Mouse (Mus musculus) T-helper 2 cell (primary cell): ENCODE data around the gene Klhl25.

ENCODE experiments used
- in situ Hi-C: fragments of 300-600 bp; cut with MboI, MseI; formaldehyde crosslinking; loops from one replicate; pipeline ENCODE4 v1.15.1; 2025; ENCODE audit warnings: high pct_unique_total_duplicates

Klhl25 gene

DNA sequence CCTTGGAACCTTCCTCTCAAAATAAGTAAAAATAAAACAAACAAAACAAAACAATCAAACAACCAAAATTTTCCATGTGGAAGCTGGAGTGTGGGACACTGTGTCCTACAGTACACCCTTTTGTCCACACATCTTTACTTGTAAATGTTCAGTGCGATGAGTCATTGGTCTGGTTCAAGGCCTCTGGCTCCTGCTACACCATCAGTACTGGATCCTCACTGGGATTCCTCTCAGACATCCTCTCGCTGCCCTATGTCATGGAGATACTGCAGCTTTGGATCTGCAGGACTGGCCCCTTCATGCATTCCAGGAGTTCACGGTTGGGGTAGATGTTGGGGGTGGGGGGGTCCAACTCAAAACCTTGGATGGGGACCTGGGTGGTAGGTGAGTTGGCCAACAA, 5.8 kb upstream of the Klhl25 start:
- in situ Hi-C loops: no loop called here

DNA sequence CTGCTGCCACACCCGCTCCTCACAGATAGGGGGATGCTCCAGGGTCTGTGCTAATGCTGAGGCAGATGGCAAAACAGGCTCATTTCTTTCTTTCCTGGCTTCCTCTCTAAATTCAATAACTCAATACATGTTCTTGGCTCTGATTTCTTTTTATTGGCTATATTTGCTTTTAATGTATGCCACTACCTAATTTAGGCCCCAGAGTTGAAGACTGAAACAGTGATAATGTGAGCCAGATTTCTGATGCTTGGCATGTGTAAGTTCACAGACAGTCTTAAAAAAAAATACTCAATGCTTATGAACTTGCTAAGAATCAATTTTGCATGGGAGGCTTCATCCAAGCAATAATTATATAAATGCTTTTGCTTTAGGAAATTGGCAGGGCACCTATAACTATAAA, 2.2 kb upstream of the Klhl25 start:
- in situ Hi-C loops: no loop called here

DNA sequence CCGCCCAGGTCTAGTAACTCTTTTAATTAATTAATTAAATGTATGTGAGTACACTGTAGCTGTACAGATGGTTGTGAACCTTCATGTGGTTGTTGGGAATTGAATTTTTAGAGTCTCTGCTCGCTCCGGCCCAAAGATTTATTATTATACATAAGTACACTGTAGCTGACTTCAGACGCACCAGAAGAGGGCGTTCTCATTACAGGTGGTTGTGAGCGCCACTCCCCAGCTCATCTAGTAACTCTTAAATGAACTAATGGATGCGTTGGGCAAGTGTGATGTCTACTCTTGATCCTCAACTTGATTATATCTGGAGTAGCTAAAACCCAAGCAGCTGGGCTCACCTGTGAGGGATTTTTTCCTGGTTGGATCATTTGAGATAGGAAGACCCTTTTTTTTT, 1.2 kb upstream of the Klhl25 start:
- in situ Hi-C loops: no loop called here

DNA sequence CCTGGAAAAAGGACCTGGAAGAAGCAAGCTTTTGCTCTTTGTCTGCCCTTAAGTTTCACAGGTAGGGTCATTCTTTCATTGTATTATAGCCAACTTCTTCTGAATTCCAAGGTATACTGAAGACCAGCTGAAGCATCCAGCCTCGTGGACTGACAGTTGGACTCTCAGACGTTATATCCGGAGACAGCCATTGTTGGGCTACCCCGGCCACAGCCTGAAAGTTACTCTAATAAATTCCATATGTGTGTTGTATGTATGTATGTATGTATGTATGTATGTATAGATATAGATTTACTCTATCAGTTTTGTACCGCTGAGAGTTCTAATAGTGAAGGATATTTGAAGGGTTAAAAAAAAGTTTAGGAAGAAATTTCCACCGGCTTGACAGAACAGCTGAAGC, 621 bp upstream of the Klhl25 start:
- in situ Hi-C loops: no loop called here

DNA sequence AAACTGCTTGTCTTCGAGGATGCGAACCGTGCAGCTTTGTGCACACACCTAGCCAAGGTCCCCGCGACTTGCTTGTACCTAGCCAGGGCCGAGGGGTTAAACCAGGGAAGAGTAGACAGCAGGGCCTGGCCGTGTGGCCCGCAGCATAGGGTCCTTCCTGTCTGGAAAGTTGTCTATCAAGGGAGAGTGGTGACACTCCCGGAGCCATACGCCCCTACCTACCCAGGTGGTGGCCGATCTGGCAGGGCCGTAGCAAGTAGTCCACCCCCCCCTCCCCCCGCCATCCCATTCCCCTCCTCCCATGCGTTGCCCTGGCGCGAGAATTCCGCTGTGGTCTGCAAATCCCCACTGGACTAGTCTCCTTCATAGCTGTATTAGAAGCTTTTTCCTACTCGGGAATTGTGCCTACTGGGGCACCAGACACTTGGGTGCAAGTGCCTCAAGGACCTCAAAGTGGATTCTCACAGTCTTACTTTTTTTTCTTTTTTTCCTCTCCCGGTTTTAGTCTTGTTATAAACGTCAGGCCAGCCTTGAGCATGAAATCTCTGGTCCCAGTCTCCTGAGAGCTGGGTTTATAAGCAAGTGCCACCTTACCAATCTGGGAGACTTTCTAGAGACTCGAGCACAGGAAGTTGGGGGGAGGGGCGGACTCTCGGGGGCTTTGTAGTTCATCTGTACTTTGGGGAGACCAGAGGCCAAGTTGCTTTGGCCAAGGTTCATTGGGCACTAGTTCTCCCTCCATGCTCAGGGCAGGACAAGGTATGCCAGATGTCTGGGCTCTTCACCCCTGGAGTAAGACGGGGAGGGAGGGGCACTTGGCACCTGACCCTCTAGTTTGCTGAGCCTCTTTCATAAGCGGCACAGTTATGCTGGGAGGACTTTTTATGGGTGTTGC, 913 bp downstream of the Klhl25 start:
- in situ Hi-C loops: no loop called here

DNA sequence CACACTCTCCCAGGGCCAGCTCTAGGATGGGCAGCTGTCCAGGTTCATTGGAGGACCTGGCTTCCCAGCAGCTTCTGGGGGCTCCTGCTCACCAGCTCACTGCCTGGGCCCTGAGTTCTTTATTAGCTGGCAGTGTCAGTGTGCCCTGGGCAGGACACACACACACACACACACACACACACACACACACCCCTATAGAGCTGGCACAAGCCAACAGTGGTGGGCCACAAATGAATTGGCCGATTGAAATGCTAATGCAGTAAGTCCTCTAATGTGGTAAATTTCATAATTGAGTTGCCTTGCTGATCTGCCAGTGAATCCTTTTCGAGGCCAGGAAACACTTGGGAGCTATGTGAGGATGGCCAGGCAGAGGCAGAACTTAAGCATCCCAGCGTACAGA, 2.3 kb downstream of the Klhl25 start:
- in situ Hi-C loops: loop anchor here (25.0 kb wide), 1 partner anchor 713 kb away; no protein-coding TSS in a partner anchor

DNA sequence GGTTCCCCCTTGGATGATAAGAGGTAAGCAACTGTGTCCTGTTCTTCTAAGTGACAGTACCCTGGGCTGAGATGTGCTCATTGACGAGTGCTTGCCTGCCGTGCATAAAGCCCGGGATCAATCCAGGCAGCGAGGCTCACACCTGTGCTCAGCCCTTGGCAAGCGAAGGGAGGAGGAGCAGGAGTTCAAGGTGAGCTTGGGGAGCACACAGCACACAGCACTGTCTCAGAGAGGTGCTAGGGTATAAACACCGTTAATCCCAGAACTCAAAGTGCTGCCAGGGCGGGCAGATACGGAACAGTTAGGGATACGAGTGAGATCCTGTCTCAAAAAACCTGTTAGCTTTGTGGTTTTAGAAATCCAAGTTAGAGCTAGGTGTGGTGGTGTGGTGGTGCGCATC, 3.2 kb downstream of the Klhl25 start:
- in situ Hi-C loops: loop anchor here (25.0 kb wide), 1 partner anchor 714 kb away; no protein-coding TSS in a partner anchor

DNA sequence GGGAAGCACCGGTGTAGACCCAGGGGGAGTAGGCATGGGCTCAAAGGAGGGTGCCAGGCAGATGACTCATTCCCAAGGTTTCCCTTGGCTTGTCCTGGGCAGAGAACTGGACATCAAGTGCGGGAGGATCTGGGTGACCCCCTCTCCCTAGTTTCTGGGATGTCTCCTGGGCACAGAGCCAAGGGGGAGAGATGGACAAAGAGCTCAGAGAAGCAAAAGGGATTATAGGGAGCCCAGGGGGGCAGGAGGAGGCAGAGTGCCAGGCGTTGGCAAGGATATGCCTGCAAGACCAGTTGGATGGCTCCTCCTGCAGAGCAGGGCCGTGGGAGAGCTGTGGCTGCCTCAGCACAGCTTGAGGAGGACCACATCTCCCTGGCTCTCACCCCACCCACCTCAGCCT, 4.3 kb downstream of the Klhl25 start:
- in situ Hi-C loops: loop anchor here (25.0 kb wide), 1 partner anchor 715 kb away; no protein-coding TSS in a partner anchor

DNA sequence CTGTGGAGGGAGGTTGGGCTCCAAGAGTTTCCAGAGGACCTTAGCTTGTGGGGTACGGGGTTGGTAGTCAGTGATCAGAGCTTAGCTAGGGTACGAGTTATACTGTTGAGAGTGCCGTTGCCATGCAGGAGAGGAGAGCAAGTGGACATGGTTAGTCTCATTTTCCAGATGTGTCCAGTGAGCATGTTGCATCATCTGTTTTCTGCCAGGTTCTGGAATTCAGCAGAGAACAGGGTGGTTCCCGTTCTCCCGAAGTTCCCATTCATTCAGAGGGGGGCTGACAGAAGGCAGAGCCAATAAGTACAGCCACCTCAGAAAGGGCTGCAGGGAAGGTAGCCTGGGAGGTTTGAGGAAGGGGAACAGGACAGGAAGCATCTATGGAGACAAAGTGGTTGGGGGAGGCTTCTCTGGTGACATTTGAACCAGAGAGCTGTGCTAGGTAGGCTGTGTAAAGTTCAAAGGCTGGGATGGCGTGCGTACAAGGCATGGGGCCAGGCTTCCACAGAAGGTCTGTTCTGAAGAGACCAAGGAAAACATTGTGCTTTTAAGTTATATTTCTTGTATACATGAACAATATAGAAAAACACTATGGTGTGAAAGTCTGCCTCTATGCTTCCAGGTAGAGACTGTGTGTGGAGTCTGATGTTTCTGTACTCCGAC, 5.2 kb downstream of the Klhl25 start:
- in situ Hi-C loops: loop anchor here (25.0 kb wide), 1 partner anchor 716 kb away; no protein-coding TSS in a partner anchor

DNA sequence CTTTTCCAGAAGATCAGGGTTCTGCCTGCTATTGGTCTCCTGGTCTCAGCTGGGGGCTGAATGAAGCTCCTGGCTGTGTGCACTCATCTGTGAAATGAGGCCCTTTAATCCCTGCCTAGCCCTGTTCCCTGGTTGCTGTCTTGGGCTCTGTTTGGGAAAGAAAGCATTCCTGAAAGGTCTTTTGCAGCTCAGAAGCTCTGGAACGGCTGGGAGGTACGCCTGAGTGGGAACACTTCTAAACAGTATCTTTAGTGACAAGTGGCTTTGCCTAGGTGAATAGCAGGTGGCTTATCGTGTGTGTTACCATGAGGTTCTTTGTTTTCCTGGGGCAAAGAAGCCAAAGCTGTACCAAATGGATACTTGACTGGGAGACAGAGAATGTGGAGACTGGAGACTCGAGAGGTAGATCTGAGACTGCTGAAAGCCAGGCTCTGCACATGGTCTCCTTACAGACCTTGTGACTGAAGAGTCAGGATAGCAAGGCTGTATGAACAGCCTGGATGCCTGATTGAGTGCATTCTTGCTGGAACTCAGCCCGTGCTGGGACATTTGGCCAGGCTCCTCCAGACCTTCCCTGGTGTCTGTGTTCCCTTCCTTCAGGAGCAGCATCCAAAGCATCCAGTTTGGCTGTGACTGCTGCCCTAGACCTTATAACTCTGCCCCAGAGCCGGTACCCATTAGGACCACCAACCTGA, 6.3 kb downstream of the Klhl25 start:
- in situ Hi-C loops: loop anchor here (25.0 kb wide), 1 partner anchor 717 kb away; no protein-coding TSS in a partner anchor

DNA sequence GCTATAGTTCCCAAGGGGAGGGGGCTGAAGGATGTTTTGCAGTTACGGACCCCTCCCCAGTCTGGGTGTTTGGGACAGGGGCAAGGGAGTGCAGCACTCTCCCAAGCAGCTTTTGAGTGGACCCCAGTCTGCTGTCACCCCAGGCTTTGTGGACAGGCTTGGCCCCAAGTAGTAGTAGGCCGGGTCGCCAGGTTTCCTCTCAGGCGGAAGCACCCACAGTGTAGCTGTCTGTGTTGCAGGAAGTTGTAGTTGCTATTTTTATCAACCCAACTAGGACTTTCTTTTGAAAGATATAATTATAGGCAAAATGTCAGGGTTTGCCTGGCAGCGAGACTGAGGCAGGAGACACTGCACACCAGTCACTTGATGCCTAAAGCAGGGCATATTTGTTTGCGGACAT, 6.9 kb downstream of the Klhl25 start:
- in situ Hi-C loops: loop anchor here (25.0 kb wide), 1 partner anchor 718 kb away; no protein-coding TSS in a partner anchor

DNA sequence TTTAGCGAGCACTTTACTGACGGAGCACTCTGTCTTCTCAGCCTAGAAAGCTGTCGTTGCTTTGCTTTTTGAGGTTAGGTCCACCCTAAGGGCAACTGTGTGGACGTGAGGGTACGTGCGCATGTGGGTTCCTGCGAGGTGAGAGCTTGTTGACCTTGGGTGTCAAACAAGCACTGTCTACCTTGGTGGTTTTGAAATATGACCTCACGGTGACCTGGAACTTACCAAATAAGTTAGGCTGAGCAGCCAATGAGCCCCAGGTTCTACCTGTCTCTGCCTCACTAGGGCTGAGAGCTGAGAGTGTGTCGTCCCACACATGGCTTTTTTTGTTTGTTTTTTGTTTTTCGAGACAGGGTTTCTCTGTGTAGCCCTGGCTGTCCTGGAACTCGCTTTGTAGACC, 8.1 kb downstream of the Klhl25 start:
- in situ Hi-C loops: loop anchor here (25.0 kb wide), 1 partner anchor 719 kb away; no protein-coding TSS in a partner anchor

DNA sequence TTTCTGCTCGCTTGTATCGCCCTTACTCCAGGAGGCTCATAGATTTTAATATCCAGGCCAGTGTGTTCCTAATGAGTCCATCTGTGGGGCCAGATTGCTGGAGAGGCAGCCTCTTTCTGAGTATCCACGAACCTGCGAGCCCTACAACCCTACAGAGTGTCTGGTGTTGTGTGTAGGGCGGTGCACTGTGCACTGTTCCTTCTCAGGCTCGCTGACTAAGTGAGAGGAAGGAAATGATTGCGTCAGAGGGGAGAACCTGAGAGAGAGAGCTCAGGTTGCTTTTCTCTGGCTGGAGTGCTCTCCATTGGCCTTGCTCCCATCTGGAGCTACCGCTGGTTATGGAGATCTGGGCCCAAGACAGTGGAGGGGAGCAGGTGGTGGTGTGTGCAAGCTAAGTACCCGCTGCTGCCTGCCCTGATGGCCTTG, 11.7 kb downstream of the Klhl25 start:
- in situ Hi-C loops: loop anchor here (25.0 kb wide), 1 partner anchor 722 kb away; no protein-coding TSS in a partner anchor

DNA sequence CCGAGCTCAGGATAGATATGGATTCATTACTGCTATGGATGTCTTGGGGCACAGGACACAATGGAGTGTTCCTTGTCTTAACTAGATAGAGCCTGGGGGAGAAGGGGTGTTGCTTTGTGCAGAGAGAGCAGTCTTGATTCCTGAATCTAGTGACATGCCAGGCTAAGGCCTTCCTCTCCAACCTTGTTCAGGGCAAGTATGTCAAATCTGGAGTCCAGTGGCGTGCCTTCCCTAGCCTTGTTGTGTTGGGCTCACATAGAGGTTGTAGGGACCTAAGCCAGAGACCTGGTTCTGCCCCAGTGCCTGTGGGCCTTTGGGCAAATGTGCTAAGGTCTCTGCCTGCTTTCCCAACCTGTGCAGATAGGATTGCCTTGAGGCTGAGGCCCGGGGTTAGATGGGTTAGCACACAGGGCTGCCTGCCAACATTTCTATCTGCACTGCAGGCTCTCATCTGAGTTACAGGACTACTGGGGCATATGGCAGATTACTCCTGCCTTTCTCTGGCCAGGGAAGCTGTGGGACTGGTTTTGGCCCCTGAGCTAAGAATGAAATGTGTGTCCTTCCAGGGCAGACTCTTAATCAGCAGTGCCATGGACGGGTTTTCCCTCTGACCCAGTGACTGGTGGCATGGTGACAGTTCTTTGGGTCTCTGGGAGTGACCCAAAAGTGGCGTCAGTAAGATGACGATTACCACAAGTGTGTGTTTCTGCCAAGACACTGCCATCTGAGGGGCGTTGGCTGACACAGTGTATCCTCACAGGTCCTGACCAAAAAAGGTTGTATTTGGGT, 13.7 kb downstream of the Klhl25 start:
- in situ Hi-C loops: loop anchor here (25.0 kb wide), 1 partner anchor 725 kb away; no protein-coding TSS in a partner anchor

DNA sequence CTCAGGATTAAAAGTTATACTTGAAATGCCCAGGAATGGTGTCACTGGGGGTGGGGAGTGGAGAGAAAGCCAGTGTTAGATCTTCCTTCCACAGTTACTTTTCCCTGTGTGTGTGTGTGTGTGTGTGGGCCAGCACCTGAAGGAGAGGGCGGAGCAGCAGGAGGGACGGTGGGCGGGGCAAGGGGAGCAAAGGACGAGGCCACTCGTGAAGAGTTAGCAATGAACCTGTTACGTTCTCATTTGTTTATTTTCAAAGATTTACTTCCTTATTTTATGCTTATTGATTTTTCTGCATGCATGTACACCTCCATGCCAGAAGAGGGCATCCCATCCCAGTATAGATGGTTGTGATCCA, 14.3 kb downstream of the Klhl25 start:
- in situ Hi-C loops: loop anchor here (25.0 kb wide), 1 partner anchor 725 kb away; no protein-coding TSS in a partner anchor

DNA sequence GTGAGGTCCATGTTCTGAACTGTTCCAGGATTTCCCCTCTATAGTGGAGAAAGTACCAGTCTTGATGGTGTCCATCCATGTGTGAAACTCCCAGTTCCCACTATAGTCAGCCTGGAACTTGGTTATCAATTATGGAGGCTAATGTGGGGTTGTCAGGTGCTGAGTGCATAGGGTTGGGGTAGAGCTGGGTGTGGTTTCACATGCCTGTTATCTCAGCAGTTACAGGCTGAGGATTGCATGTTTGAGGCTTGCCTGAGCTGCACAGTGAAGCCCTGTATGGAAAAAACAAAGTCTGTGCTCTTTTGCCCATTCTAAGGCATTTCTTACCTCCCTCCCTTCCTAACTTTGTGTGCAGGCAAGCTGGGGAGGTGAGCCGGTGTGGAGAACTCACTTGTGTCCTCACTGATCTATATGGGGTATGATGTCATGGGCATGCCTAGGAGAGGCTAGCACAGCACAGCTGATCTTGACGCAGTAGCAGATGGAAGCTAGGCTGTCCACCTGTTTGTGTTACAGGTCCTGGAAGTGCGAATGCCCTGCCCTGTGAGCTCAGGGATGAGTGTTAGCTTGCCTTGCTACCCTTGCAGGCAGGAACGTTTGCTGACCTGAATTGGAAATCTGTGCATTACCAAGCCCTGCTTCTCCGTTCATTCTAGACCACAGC, 15.3 kb downstream of the Klhl25 start:
- in situ Hi-C loops: loop anchor here (25.0 kb wide), 1 partner anchor 726 kb away; no protein-coding TSS in a partner anchor

DNA sequence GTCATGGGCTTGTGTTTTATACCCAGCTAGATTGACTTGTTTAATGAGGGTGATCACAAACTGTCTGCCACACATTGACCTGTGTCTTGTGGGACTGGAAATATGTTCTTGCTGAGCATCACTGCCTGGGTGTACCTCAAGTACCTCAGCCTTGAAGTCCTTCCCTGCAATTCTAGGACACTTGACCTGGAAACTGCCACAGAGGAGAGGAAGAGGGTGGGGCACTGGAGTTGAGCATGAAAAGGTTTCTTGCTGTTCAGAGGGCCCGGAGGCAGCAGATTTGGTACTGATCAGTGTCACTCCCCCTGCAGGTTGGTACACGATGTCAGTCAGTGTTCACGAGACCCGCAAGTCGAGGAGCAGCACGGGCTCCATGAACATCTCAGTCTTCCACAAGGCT, 16.9 kb downstream of the Klhl25 start:
- in situ Hi-C loops: loop anchor here (25.0 kb wide), 1 partner anchor 728 kb away; no protein-coding TSS in a partner anchor

DNA sequence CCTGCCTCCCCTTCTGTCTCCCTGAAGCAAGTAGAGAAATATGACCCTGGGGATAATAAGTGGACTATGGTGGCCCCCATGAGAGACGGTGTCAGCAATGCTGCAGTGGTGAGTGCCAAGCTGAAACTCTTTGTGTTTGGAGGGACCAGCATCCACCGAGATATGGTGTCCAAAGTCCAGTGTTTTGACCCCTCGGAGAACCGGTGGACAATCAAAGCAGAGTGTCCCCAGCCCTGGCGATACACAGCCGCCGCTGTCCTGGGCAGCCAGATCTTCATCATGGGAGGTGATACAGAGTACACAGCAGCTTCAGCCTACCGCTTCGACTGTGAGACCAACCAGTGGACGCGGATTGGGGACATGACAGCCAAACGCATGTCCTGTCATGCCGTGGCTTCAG, 18.4 kb downstream of the Klhl25 start:
- in situ Hi-C loops: loop anchor here (25.0 kb wide), 1 partner anchor 729 kb away; no protein-coding TSS in a partner anchor

DNA sequence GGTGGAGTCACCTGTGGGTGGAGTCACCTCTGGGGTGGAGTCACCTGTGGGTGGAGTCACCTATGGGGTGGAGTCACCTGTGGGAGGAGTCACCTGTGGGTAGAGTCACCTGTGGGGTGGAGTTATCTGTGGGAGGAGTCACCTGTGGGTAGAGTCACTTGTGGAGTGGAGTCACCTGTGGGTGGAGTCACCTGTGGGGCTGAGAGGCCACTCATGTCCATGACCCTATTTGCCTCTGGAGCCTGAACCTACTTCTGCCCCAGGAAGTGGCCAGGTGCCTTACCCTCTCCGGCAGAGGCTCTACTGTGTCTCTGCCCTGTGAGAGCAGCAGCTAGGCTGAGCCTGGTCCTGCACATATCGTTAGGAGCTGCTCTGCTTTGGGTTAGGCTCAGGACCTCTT, 20.6 kb downstream of the Klhl25 start:
- in situ Hi-C loops: loop anchor here (25.0 kb wide), 1 partner anchor 731 kb away; no protein-coding TSS in a partner anchor

DNA sequence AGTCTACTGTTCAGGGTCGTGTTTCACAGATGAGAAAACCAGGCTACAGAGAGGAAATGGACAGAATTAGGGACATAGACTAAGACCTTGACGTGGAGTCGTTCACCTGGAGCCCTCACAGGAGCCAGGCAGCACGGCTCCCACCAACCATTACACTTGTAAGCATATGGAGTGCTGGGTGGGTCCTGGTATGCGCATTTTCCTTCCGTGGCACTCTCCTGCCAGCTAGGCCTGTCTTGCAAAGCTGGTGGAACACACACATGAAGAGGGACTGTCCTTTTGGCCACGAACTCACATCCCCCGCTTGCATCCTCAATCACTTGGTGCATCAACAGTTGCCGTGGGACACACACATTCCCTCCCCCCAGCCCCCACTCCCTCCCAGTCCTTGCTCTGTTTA, 22.4 kb downstream of the Klhl25 start:
- in situ Hi-C loops: loop anchor here (5.0 to 25.0 kb wide), 2 partner anchors 38 to 733 kb away; no protein-coding TSS in a partner anchor
